Mouse (Mus musculus) urinary bladder, postnatal 10 days (tissue): Measurements from ENCODE around the gene Mark1.

ENCODE experiments used
- DNase-seq: peaks from one replicate; pipeline ENCODE4 v3.0.0; 2022; ENCODE audit warnings: low spot score

Mark1 gene

GRCm38 (mm10) chr1:184851166-184851565 is 148.2 kb downstream of the Mark1 start:
- DNase-seq = no peak

- no peak for DNase-seq
Observed at GRCm38 (mm10) chr1:184846973-184847372, 152.4 kb downstream of the Mark1 start.
